Mouse (Mus musculus): Measurements from ENCODE around the gene Emp3. TPM values are rescaled to one million over a fixed set of nuclear protein-coding genes. Genes with fewer than 3 reads are reported as not detected.
"Not testable (repeated sequence)": the region's sequence is repeated elsewhere in the genome, so short reads cannot be mapped to it uniquely, and the experiment has no call there.

Emp3 gene
- polyA plus RNA-seq (2014; fragmentation: Nextera tagmentation; extraction: Ambion mirVana): 171 and 182 TPM in 2 replicates

DNA sequence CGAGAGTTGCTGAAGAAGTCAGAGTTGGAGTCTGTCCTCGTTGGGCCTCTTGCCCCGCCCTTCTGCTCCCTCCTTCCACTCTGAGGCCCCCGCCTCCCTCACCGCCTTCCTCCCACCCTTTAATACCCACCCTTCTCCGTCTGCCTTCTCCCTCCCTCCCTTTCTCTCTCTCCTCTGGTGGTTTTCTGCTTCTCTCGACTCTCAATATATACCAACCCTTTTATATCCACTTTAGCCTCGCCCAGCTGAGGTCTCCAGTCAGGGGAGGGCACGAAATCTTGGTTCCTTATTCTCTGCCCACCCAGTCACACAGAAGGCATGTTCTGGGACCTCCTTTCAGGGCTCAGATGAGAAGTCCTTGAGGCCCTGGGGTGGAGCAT is at the start of gene Emp3:
TSS of gene Emp3 (minus strand) at position 163 of the 380 bp plus-strand sequence.
- peak within 1 kb of the TSS; percentile 65 for H3K9ac ChIP-seq (ENCODE audit: low read depth, low read length)

DNA sequence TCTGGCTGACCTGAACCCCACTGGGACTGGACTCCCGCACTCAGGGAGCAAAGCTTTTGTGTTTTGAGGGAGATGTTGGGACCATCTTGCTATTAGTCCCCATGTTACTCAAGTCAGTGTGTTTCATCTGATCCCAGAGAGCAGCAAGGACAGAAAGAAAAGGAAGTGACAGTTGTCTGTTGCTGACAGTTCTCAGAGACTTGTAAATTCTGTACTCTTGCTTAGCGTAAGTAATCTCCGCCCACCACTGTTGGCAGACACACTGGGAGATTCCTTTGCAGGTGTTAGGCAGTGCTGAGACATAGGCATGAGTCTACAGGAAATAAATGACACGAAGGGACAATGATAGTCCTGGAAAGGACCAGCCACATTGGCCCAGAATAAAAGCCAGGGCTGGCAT is 35.4 kb upstream of the Emp3 start:
- WGBS: 64% methylated on average over 4 of the region's 4 CpGs

More for the DNA sequence above, at the start of gene Emp3:
- Histone ChIP-seq H3K27ac (ENCODE audit: low read depth, low read length) (peak within 1 kb of the TSS; percentile 90), H3K4me3 (ENCODE audit: low read length) (peak within 1 kb of the TSS; percentile 46), H3K4me2 (replicated peaks; ENCODE audit: low read depth, low read length) (peak within 1 kb of the TSS; percentile 50), H3K27me3 (ENCODE audit: control insufficient read depth, insufficient read depth, low read length) (no peaks in the 10 kb centered on the region), H3K9me3 (ENCODE audit: control insufficient read depth, low read length) (0 out of 2 replicates have a peak, but pooled peaks cover 4% of the 10 kb centered on the region), H3K36me3 (ENCODE audit: control insufficient read depth, insufficient read depth, low read length) (no peaks in the 10 kb centered on the region; the same call in 1 of the 2 replicates), H3K4me1 (ENCODE audit: control insufficient read depth, insufficient read depth, low read length) (peaks cover 58% of the 10 kb centered on the region)
- no peak for ATAC-seq (ENCODE audit: low FRiP score, low TSS enrichment)
- 22% methylated on average over 9 of the region's 9 CpGs for WGBS

DNA sequence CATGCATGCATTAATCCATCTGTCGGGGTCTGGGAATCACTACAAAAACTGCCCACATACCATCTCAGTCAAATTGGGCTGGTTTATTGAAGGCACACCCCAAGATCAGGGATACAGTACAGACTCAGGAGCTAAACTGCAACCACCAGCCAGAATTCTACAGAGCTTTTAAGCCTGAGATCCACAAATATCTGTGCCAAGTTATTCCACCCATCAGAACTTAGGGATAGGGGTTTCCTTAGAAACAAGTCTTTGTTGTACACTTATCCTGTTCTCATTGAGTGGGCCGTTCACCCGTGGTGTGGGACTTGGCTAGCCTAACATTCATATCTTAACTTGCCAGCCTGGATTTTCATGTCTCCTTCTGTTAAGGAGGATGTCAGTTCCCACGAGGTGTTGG is 27.9 kb upstream of the Emp3 start:
- Histone ChIP-seq H3K9me3 (ENCODE audit: control insufficient read depth, low read length) (no peaks in the 10 kb centered on the region), H3K36me3 (ENCODE audit: control insufficient read depth, insufficient read depth, low read length) (0 out of 2 replicates have a peak, but pooled peaks cover 2% of the 10 kb centered on the region), H3K27me3 (ENCODE audit: control insufficient read depth, insufficient read depth, low read length) (no peaks in the 10 kb centered on the region), H3K4me3 (ENCODE audit: low read length) (no peak overlapping the region), H3K4me1 (ENCODE audit: control insufficient read depth, insufficient read depth, low read length) (no peaks in the 10 kb centered on the region), H3K4me2 (replicated peaks; ENCODE audit: low read depth, low read length) (no peak overlapping the region), H3K9ac (ENCODE audit: low read depth, low read length) (no peak overlapping the region), H3K27ac (ENCODE audit: low read depth, low read length) (no peak overlapping the region)
- ATAC-seq (ENCODE audit: low FRiP score, low TSS enrichment): no peak
- WGBS: 83% methylated on average over 4 of the region's 4 CpGs

More for the DNA sequence above, 35.4 kb upstream of the Emp3 start:
- Histone ChIP-seq H3K36me3 (ENCODE audit: control insufficient read depth, insufficient read depth, low read length) (no peaks in the 10 kb centered on the region), H3K9me3 (ENCODE audit: control insufficient read depth, low read length) (no peaks in the 10 kb centered on the region), H3K4me3 (ENCODE audit: low read length) (no peak overlapping the region), H3K27me3 (ENCODE audit: control insufficient read depth, insufficient read depth, low read length) (no peaks in the 10 kb centered on the region), H3K4me1 (ENCODE audit: control insufficient read depth, insufficient read depth, low read length) (no peaks in the 10 kb centered on the region), H3K9ac (ENCODE audit: low read depth, low read length) (no peak overlapping the region), H3K4me2 (replicated peaks; ENCODE audit: low read depth, low read length) (no peak overlapping the region), H3K27ac (ENCODE audit: low read depth, low read length) (no peak overlapping the region)
- no peak for ATAC-seq (ENCODE audit: low FRiP score, low TSS enrichment)

DNA sequence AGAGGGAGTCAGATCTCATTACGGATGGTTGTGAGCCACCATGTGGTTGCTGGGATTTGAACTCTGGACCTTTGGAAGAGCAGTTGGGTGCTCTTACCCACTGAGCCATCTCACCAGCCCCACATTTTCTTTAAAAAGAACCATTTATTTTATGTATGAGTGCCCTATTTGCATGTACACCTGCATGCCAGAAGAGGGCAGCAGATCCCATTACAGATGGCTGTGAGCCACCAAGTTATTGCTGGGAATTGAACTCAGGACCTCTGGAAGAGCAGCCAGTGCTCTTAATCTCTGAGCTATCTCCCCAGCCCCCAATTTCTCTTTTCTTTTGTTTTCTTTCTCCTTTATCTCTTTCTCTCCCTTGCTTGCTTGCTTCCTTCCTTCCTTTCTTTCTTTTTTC is 22.1 kb upstream of the Emp3 start:
- not testable (repeated sequence) for ATAC-seq (ENCODE audit: low FRiP score, low TSS enrichment); H3K36me3 ChIP-seq (ENCODE audit: control insufficient read depth, insufficient read depth, low read length); H3K4me3 ChIP-seq (ENCODE audit: low read length); H3K4me2 ChIP-seq (replicated peaks; ENCODE audit: low read depth, low read length); H3K27ac ChIP-seq (ENCODE audit: low read depth, low read length); H3K9ac ChIP-seq (ENCODE audit: low read depth, low read length); H3K4me1 ChIP-seq (ENCODE audit: control insufficient read depth, insufficient read depth, low read length); H3K9me3 ChIP-seq (ENCODE audit: control insufficient read depth, low read length); H3K27me3 ChIP-seq (ENCODE audit: control insufficient read depth, insufficient read depth, low read length)
- WGBS: 89% methylated on average over 1 of the region's 1 CpGs

DNA sequence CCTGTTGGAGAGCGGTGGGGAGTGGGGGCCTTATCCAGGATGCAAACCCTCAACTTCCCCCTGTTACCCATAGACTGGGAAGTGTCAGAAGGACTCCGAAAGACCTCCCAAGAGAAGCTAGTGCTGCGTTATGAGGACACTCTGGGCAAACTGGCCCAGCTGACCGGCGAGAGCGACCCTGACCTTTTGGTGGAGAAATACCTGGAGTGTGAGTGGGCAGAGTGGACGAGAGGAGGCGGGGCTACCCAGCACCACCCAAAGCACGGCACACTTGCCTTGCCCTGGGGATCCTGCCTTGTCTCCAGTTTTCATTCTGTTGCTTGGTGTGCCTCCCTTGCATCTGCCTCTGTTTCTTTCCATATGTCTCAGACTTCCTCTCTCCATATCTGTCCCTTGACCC is 20.8 kb upstream of the Emp3 start:
- Histone ChIP-seq H3K9ac (ENCODE audit: low read depth, low read length) (no peak overlapping the region), H3K36me3 (ENCODE audit: control insufficient read depth, insufficient read depth, low read length) (no peaks in the 10 kb centered on the region), H3K9me3 (ENCODE audit: control insufficient read depth, low read length) (no peaks in the 10 kb centered on the region), H3K4me3 (ENCODE audit: low read length) (no peak overlapping the region), H3K4me1 (ENCODE audit: control insufficient read depth, insufficient read depth, low read length) (no peaks in the 10 kb centered on the region), H3K27me3 (ENCODE audit: control insufficient read depth, insufficient read depth, low read length) (no peaks in the 10 kb centered on the region), H3K27ac (ENCODE audit: low read depth, low read length) (no peak overlapping the region), H3K4me2 (replicated peaks; ENCODE audit: low read depth, low read length) (no peak overlapping the region)
- 79% methylated on average over 9 of the region's 9 CpGs for WGBS
- no peak for ATAC-seq (ENCODE audit: low FRiP score, low TSS enrichment)

DNA sequence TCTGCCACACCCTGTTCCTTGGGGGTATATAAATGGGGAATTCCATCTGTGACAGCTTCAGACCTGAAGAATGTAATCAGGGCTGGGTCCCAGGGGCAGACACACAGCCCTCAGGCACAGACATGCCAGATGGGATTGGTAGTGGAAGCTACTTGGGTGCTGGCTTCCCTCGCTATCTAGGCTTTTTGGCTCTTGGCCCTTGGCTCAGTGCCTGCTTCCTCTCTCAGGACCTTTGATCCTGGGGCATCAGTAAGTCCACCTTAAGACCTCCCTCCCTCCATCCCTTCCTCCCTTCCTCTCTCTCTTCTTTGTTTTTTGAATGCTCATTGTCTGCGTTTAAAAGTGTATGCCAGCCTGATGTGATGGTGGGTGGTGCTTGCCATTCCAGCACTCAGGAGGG is 18.6 kb upstream of the Emp3 start:
- no peak for ATAC-seq (ENCODE audit: low FRiP score, low TSS enrichment)
- Histone ChIP-seq H3K9me3 (ENCODE audit: control insufficient read depth, low read length) (no peaks in the 10 kb centered on the region), H3K36me3 (ENCODE audit: control insufficient read depth, insufficient read depth, low read length) (no peaks in the 10 kb centered on the region), H3K9ac (ENCODE audit: low read depth, low read length) (no peak overlapping the region), H3K27me3 (ENCODE audit: control insufficient read depth, insufficient read depth, low read length) (no peaks in the 10 kb centered on the region), H3K4me2 (replicated peaks; ENCODE audit: low read depth, low read length) (no peak overlapping the region), H3K4me3 (ENCODE audit: low read length) (no peak overlapping the region), H3K4me1 (ENCODE audit: control insufficient read depth, insufficient read depth, low read length) (no peaks in the 10 kb centered on the region), H3K27ac (ENCODE audit: low read depth, low read length) (no peak overlapping the region)
- WGBS: 39% methylated on average over 2 of the region's 2 CpGs

DNA sequence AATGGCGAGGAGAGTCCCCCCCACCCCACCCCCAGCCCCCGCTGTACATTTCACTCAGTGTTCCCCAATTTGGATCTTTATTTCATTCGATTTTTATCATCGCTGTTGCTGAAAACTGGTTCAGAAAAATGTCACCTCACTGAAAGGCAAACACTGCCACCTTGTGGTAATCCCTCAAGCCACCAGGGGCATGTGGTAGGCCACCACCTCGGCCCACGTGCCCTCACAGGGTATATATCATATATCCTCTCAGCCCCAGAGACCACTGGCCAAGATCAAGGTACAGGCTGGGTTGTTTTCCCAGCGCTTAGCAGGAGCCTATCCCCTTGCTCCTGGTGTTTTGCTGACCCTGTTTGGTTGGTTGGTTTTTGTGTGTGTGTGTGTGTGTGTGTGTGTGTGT is 13.9 kb upstream of the Emp3 start:
- no peak overlapping the region for H3K9ac ChIP-seq (ENCODE audit: low read depth, low read length)
- no peak overlapping the region for H3K4me2 ChIP-seq (replicated peaks; ENCODE audit: low read depth, low read length)
- 25% methylated on average over 7 of the region's 7 CpGs for WGBS
- H3K4me1 ChIP-seq (ENCODE audit: control insufficient read depth, insufficient read depth, low read length): no peaks in the 10 kb centered on the region
- no peak overlapping the region for H3K4me3 ChIP-seq (ENCODE audit: low read length)
- ATAC-seq (ENCODE audit: low FRiP score, low TSS enrichment): peak; percentile 88
- H3K36me3 ChIP-seq (ENCODE audit: control insufficient read depth, insufficient read depth, low read length): no peaks in the 10 kb centered on the region
- H3K9me3 ChIP-seq (ENCODE audit: control insufficient read depth, low read length): no peaks in the 10 kb centered on the region
- no peak overlapping the region for H3K27ac ChIP-seq (ENCODE audit: low read depth, low read length)
- H3K27me3 ChIP-seq (ENCODE audit: control insufficient read depth, insufficient read depth, low read length): no peaks in the 10 kb centered on the region

DNA sequence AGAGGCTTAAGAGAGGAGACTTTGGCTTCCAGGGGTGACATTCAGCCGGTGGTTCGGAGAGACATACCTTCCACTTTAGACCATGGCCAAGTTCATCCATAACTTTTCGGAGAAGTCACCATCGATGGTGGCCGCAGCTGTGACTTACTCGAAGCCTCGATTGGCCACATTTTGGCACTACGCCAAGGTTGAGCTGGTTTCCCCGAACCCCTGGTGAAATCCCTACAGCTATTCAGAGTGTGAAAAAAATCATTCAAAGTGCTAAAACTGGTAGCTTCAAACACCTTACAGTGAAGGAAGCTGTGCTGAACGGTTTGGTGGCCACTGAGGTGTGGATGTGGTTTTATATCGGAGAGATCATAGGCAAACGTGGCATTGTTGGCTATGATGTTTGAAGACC is 12.6 kb upstream of the Emp3 start:
- not testable (repeated sequence) for H3K27ac ChIP-seq (ENCODE audit: low read depth, low read length); H3K27me3 ChIP-seq (ENCODE audit: control insufficient read depth, insufficient read depth, low read length); H3K9me3 ChIP-seq (ENCODE audit: control insufficient read depth, low read length); H3K4me3 ChIP-seq (ENCODE audit: low read length); H3K4me1 ChIP-seq (ENCODE audit: control insufficient read depth, insufficient read depth, low read length); H3K36me3 ChIP-seq (ENCODE audit: control insufficient read depth, insufficient read depth, low read length); H3K9ac ChIP-seq (ENCODE audit: low read depth, low read length); ATAC-seq (ENCODE audit: low FRiP score, low TSS enrichment); H3K4me2 ChIP-seq (replicated peaks; ENCODE audit: low read depth, low read length)
- 91% methylated on average over 12 of the region's 12 CpGs for WGBS

DNA sequence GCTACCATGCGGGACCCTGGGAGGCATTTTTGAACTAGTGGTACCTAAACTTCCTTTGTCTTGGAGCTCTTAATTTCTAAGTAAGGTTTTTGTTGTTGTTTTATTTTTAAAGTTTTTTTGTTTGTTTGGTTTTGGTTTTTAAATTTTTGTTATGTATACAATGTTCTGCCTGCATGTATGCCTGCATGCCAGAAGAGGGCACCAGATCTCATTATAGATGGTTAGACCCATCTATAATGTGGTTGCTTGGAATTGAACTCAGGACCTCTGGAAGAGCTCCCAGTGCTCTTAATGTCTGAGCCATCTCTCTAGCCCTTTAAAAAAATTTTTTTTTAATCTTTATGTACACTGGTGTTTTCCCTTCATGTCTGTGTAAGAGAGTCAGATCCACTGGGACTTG is 8.5 kb upstream of the Emp3 start:
- Histone ChIP-seq H3K36me3 (ENCODE audit: control insufficient read depth, insufficient read depth, low read length) (no peaks in the 10 kb centered on the region), H3K9ac (ENCODE audit: low read depth, low read length) (no peak overlapping the region), H3K4me1 (ENCODE audit: control insufficient read depth, insufficient read depth, low read length) (peaks cover 3% of the 10 kb centered on the region; the same call in 1 of the 2 replicates), H3K4me2 (replicated peaks; ENCODE audit: low read depth, low read length) (no peak overlapping the region), H3K27ac (ENCODE audit: low read depth, low read length) (no peak overlapping the region), H3K9me3 (ENCODE audit: control insufficient read depth, low read length) (0 out of 2 replicates have a peak, but pooled peaks cover 4% of the 10 kb centered on the region), H3K27me3 (ENCODE audit: control insufficient read depth, insufficient read depth, low read length) (no peaks in the 10 kb centered on the region), H3K4me3 (ENCODE audit: low read length) (no peak overlapping the region)
- no peak for ATAC-seq (ENCODE audit: low FRiP score, low TSS enrichment)
- WGBS: 90% methylated on average over 1 of the region's 1 CpGs
